Mouse (Mus musculus): ENCODE data around the gene Zfp174. TPM values are rescaled to one million over a fixed set of nuclear protein-coding genes. Genes with fewer than 3 reads are reported as not detected.

The Zfp174 gene
- polyA plus RNA-seq, 1 experiment from 2014 or later = 0.70 TPM

DNA sequence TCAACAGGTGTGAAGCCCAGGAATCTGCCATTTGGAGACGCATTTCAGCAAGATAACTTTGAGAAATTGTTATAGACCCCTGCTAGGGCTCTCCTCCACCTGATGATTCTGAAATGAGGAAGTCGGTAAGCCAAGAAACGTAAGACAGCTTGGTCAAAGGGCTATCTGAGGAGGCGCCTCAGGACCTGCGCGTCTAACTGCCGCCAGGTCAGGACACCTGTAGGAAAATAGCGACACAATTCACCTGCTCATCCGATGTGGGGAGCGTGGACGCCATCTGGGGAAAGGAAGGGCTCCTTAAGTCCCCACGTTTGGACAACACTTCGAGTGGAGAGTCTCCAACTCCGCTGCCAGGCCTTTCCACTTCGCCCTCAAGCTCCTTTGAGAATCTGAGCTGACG is 24.7 kb downstream of the Zfp174 start:
- peak overlapping the region; percentile 54 for H3K4me3 ChIP-seq (ENCODE audit: low read depth, low read length)
- TF ChIP-seq CTCF (IDR thresholded peaks at IDR 0.05; ENCODE audit: low read depth) (no peak), EP300 (IDR thresholded peaks at IDR 0.05; ENCODE audit: low read depth) (no peak)
- H3K36me3 ChIP-seq (replicated peaks; ENCODE audit: insufficient read depth, low read length) = peaks cover 7% of the 10 kb centered on the region; the same call in 1 of the 2 replicates
- peak; percentile 18; the same call in 1 of the 2 replicates for ATAC-seq
- H3K4me1 ChIP-seq (ENCODE audit: insufficient read depth) = peaks cover 8% of the 10 kb centered on the region
- H3K27me3 ChIP-seq (ENCODE audit: insufficient read depth, low read length) = no peaks in the 10 kb centered on the region
- WGBS (ENCODE audit: insufficient replicate concordance) = 2% methylated on average over 16 of the region's 16 CpGs
- DNase-seq = no peak
- H3K9me3 ChIP-seq (ENCODE audit: low read length) = no peaks in the 10 kb centered on the region
- peak overlapping the region; percentile 66 for H3K9ac ChIP-seq (replicated peaks)
- peak overlapping the region; percentile 84 for H3K4me2 ChIP-seq (ENCODE audit: low read depth, low read length)
- peak overlapping the region; percentile 69 for H3K27ac ChIP-seq (ENCODE audit: low read depth)

- Histone ChIP-seq H3K9ac (replicated peaks) (peak within 1 kb of the TSS; percentile 66), H3K36me3 (replicated peaks; ENCODE audit: insufficient read depth, low read length) (peaks cover 7% of the 10 kb centered on the region; the same call in 1 of the 2 replicates), H3K4me2 (ENCODE audit: low read depth, low read length) (peak within 1 kb of the TSS; percentile 84), H3K4me3 (ENCODE audit: low read depth, low read length) (peak within 1 kb of the TSS; percentile 54), H3K9me3 (ENCODE audit: low read length) (no peaks in the 10 kb centered on the region), H3K27ac (ENCODE audit: low read depth) (peak within 1 kb of the TSS; percentile 79), H3K27me3 (ENCODE audit: insufficient read depth, low read length) (no peaks in the 10 kb centered on the region), H3K4me1 (ENCODE audit: insufficient read depth) (peaks cover 8% of the 10 kb centered on the region)
- WGBS (ENCODE audit: insufficient replicate concordance) = 5% methylated on average over 47 of the region's 47 CpGs
- ATAC-seq = peak; percentile 96
- peak; percentile 92 for DNase-seq
- TF ChIP-seq EP300 (IDR thresholded peaks at IDR 0.05; ENCODE audit: low read depth) (no peak), CTCF (IDR thresholded peaks at IDR 0.05; ENCODE audit: low read depth) (no peak)
These were observed 25.4 kb downstream of the Zfp174 start, which contains the start of gene Naa60 for GRCm38 (mm10) chr16:3872216-3873047. Gene Naa60 (plus strand): TSS chr16:3872375.

GRCm38 (mm10) chr16:3876346-3876745 is 29.3 kb downstream of the Zfp174 start:
- ATAC-seq (no peak), DNase-seq (no peak)
- peaks cover 8% of the 10 kb centered on the region for H3K4me1 ChIP-seq (ENCODE audit: insufficient read depth)
- peaks cover 3% of the 10 kb centered on the region; the same call in 1 of the 2 replicates for H3K36me3 ChIP-seq (replicated peaks; ENCODE audit: insufficient read depth, low read length)
- no peak overlapping the region for H3K27ac ChIP-seq (ENCODE audit: low read depth)
- no peaks in the 10 kb centered on the region for H3K9me3 ChIP-seq (ENCODE audit: low read length)
- no peak overlapping the region for H3K4me2 ChIP-seq (ENCODE audit: low read depth, low read length)
- H3K27me3 ChIP-seq (ENCODE audit: insufficient read depth, low read length) = no peaks in the 10 kb centered on the region
- no peak overlapping the region for H3K9ac ChIP-seq (replicated peaks)
- 86% methylated on average over 4 of the region's 4 CpGs for WGBS (ENCODE audit: insufficient replicate concordance)
- no peak for TF ChIP-seq EP300 (IDR thresholded peaks at IDR 0.05; ENCODE audit: low read depth)
- TF ChIP-seq CTCF (IDR thresholded peaks at IDR 0.05; ENCODE audit: low read depth) = no peak
- H3K4me3 ChIP-seq (ENCODE audit: low read depth, low read length) = no peak overlapping the region

DNA sequence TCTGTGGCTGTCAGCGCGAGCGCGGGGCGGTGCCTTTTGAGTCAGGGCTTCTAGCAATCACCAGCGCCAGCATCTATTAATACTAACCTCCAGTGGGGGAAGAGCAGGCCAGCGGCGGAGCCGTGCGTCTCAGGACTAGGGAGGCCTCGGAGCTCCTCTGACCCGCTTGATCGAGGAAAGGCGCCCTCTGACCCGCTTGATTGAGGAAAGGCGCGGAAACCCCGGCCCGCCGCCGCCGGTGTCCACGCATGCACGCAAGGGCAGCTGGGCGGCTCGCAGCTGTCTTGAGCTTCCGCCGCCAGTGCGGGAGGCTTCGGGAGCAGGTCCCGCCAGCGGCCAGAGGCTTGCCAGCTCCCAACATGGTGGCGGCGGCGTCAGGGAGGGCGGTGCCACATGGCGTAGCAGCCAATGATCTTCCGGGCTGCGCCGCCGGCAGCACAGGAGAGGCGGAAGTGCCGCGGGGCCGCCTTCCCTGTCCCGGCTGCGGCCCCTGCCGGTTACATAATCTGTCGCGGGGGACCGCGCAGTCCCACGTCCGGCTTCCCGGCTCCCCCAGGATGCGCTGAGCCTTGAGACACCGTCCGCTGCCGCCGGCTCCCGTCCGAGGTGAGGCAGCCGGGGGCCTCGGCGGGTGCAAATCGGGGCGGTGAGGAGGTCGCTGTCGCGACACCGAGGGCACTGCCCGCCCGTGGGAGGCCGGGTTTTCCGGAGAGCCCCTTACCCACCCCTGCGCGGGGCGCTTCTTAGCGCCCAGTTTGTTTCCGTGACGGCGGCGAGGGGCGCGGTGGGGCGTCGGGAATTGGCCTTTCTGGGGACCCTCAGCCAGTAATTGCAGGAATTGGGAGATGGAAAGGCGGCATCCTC is 37.4 kb downstream of the Zfp174 start, which contains the start of the genes Zfp597 and Gm20695:
Gene Zfp597, minus strand, starts transcription at position 361 of the 864 bp plus-strand sequence.
Gene Gm20695, plus strand, starts transcription at position 448 of the 864 bp plus-strand sequence.
- Histone ChIP-seq H3K4me2 (ENCODE audit: low read depth, low read length) (peak within 1 kb of the TSS; percentile 97), H3K27ac (ENCODE audit: low read depth) (peak within 1 kb of the TSS; percentile 95), H3K36me3 (replicated peaks; ENCODE audit: insufficient read depth, low read length) (peaks cover 3% of the 10 kb centered on the region), H3K27me3 (ENCODE audit: insufficient read depth, low read length) (no peaks in the 10 kb centered on the region), H3K4me3 (ENCODE audit: low read depth, low read length) (peak within 1 kb of the TSS; percentile 99), H3K4me1 (ENCODE audit: insufficient read depth) (peaks cover 19% of the 10 kb centered on the region), H3K9me3 (ENCODE audit: low read length) (no peaks in the 10 kb centered on the region), H3K9ac (replicated peaks) (peak within 1 kb of the TSS; percentile 98)
- peak; percentile 70 for TF ChIP-seq CTCF (IDR thresholded peaks at IDR 0.05; ENCODE audit: low read depth)
- TF ChIP-seq EP300 (IDR thresholded peaks at IDR 0.05; ENCODE audit: low read depth) = no peak
- peak; percentile 97 for ATAC-seq
- WGBS (ENCODE audit: insufficient replicate concordance) = 2% methylated on average over 81 of the region's 88 CpGs
- DNase-seq = peak; percentile 96

- peak overlapping the region; percentile 99 for H3K4me3 ChIP-seq (ENCODE audit: low read depth, low read length)
- peak overlapping the region; percentile 95 for H3K27ac ChIP-seq (ENCODE audit: low read depth)
- TF ChIP-seq CTCF (IDR thresholded peaks at IDR 0.05; ENCODE audit: low read depth) (no peak), EP300 (IDR thresholded peaks at IDR 0.05; ENCODE audit: low read depth) (no peak)
- no peaks in the 10 kb centered on the region for H3K9me3 ChIP-seq (ENCODE audit: low read length)
- H3K36me3 ChIP-seq (replicated peaks; ENCODE audit: insufficient read depth, low read length) = peaks cover 3% of the 10 kb centered on the region
- ATAC-seq (peak; percentile 58), DNase-seq (peak; percentile 54)
- WGBS (ENCODE audit: insufficient replicate concordance) = 5% methylated on average over 10 of the region's 10 CpGs
- peak overlapping the region; percentile 98 for H3K9ac ChIP-seq (replicated peaks)
- no peaks in the 10 kb centered on the region for H3K27me3 ChIP-seq (ENCODE audit: insufficient read depth, low read length)
- peak overlapping the region; percentile 97 for H3K4me2 ChIP-seq (ENCODE audit: low read depth, low read length)
- peaks cover 19% of the 10 kb centered on the region for H3K4me1 ChIP-seq (ENCODE audit: insufficient read depth)
These were observed 38.1 kb downstream of the Zfp174 start for GRCm38 (mm10) chr16:3885065-3885670.
